Mouse (Mus musculus) heart, postnatal 0 days (tissue): ENCODE measurements around the gene Efna4.
A peak's percentile ranks its signal among the peaks of the same experiment; 100 is the strongest.

Experiments used
- CTCF ChIP-seq: IDR thresholded peaks from 2 replicates; pipeline ENCODE4 v1.5.1; 2016; ENCODE audit warnings: antibody characterized with exemption, control low read depth, low read depth
- EP300 ChIP-seq: IDR thresholded peaks from 2 replicates; pipeline ENCODE4 v1.6.1; 2016; ENCODE audit warnings: antibody characterized with exemption, low read depth

GRCm38 (mm10) chr3:89347916-89348315 lies 10.1 kb upstream of the Efna4 start:
- no peak for TF ChIP-seq CTCF
- TF ChIP-seq EP300 = peak; percentile 44; the same call in 1 of the 2 replicates
